Mouse (Mus musculus) bone marrow macrophage, adult 2 months (primary cell): ENCODE data around the gene Pde6h. TPM values are rescaled to one million over a fixed set of nuclear protein-coding genes. Genes with fewer than 3 reads are reported as not detected.
"Not testable (repeated sequence)": the region's sequence is repeated elsewhere in the genome, so short reads cannot be mapped to it uniquely, and the experiment has no call there.

Experiments
- H3K27ac ChIP-seq: 2 replicates; pipeline ENCODE4 v1.5.1; 2012; ENCODE audit warnings: low read depth, low read length; ENCODE audit not compliant: insufficient read depth
- H3K4me1 ChIP-seq: 2 replicates; pipeline ENCODE4 v1.6.1; 2012; ENCODE audit warnings: low read length; ENCODE audit not compliant: control insufficient read depth, insufficient read depth
- H3K4me3 ChIP-seq: 2 replicates; pipeline ENCODE4 v1.5.1; 2012; ENCODE audit warnings: mild to moderate bottlenecking, low read length, moderate library complexity; ENCODE audit not compliant: insufficient read depth
- CTCF ChIP-seq: IDR thresholded peaks from 2 replicates; pipeline ENCODE4 v1.5.1; 2012; ENCODE audit warnings: low read depth, mild to moderate bottlenecking, low read length, moderate library complexity
- POLR2A ChIP-seq: IDR thresholded peaks from 2 replicates; pipeline ENCODE4 v1.6.1; 2012; ENCODE audit warnings: mild to moderate bottlenecking, low read depth, low read length, borderline replicate concordance
- polyA plus RNA-seq: library from polyadenylated mRNA; stranded (reverse); fragments of >200 nt; gene quantifications from 2 replicates; pipeline ENCODE4 v1.2.4, GENCODE M21; 2012; ENCODE audit not compliant: missing spikeins, insufficient read depth, insufficient read length

Pde6h gene
- polyA plus RNA-seq, 1 experiment = 1.1 TPM

DNA sequence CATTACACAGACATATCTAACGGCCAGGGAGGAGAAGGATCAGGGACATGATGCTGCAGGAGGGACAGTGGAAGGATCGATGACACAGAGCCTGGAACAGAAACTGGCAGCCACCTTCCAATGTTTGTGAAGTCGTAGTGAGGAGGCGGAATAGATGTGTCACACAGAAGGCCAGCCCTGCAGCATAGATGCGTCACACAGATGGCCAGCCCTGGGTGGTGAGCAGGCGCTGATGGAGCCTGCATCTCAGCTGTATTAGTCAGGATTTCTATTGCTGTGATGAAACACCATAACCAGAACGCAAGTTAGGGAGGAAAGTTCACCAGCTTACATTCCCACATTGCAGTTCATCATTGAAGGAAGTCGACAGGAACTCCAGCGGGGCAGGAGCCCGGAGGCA is 42.3 kb downstream of the Pde6h start:
- TF ChIP-seq POLR2A = no peak
- TF ChIP-seq CTCF = no peak
- Histone ChIP-seq H3K27ac (no peak overlapping the region), H3K4me1 (peaks cover 34% of the 10 kb centered on the region), H3K4me3 (no peak overlapping the region)

- TF ChIP-seq CTCF (no peak), POLR2A (no peak)
- Histone ChIP-seq H3K4me3 (no peak overlapping the region), H3K27ac (no peak overlapping the region), H3K4me1 (peaks cover 34% of the 10 kb centered on the region)
Measured at GRCm38 (mm10) chr6:136967466-136967865, 43.8 kb downstream of the Pde6h start.

DNA sequence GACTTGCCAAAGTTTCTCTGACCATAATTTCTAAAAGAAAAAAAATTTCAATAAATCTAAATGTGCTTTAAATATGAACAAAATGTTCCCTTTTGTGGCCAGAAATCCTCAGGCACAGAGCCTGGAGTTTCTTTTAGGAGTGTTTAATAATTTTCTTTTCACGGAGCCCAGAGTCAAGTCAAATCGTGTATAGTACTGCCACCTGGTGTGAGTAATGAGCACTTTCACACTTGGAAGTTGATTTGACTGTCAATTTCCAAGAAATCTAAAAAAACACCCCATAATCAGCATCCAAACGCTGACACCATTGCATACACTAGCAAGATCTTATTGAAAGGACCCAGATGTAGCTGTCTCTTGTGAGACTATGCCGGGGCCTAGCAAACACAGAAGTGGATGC is 45.2 kb downstream of the Pde6h start:
- not testable (repeated sequence) for H3K4me3 ChIP-seq
- peaks cover 34% of the 10 kb centered on the region for H3K4me1 ChIP-seq

DNA sequence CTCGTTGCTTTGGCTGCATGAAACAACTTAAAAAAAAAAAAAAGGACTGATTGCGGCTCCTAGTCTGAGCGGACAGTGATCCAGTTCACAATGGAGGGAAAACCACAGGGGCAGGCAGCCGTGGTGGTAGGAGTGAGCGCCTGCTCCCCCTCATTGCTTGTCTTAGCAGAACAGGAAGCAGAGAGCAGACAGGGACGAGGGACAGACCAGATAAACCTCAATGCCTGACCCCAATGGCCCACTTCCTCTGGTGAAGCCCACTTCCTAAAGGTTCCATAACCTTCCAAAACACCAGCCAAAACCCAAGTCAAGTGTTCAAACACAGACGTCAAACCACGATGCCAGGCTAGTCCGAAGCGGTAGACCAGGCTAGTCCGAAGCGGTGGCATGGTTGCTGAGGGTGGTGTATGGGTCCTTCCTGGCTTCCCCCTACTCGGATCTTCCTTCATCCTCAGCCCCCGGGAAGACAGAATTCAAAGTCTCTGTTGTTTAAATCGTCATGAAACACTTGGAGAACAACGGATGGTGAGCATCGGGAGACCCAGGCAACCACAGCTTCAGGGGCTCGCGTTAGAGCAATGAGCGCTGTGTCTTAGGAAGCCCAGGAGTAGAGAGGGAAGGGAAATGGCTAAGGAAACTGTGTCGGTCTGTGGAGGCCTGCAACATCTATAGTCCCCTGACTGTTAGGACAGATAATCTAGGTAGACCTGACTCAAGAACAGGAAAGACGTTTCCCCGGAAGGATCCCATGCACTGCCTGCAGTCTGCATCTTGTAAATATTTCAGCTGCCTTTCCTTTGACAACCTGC is 55.8 kb downstream of the Pde6h start:
- no peak for TF ChIP-seq CTCF
- TF ChIP-seq POLR2A = no peak
- peaks cover 14% of the 10 kb centered on the region for H3K4me1 ChIP-seq
- H3K27ac ChIP-seq = peak overlapping the region; percentile 77; the same call in 1 of the 2 replicates
- no peak overlapping the region for H3K4me3 ChIP-seq

More for the DNA sequence above, 45.2 kb downstream of the Pde6h start:
- not testable (repeated sequence) for H3K27ac ChIP-seq

DNA sequence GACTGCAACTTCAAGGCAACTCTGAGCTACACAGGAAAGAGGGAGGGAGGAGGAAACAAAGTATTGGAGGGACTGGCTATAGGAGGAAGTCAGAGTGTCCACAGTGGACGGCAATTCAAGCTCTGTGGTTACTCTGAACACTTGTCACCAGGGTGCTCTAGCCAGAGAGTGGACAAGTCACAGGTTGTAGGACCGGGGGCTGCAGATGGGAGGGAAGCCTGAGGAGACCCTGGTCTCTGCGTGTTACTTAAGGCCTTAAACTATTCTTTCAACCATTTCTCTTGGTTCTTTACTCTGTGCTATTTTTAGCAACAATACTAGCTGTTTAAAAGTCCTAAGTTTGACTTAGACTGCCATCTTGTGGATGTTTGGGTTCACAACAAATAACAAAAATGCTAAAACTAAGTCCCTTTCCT is 56.7 kb downstream of the Pde6h start:
- peak; percentile 67 for TF ChIP-seq CTCF
- peak; percentile 38; the same call in 1 of the 2 replicates for TF ChIP-seq POLR2A
- Histone ChIP-seq H3K4me1 (peaks cover 14% of the 10 kb centered on the region), H3K27ac (peak overlapping the region; percentile 77), H3K4me3 (peak overlapping the region; percentile 45)

GRCm38 (mm10) chr6:136982581-136982980 is 58.9 kb downstream of the Pde6h start:
- H3K4me1 ChIP-seq = peaks cover 14% of the 10 kb centered on the region
- H3K4me3 ChIP-seq = no peak overlapping the region
- no peak for TF ChIP-seq POLR2A
- TF ChIP-seq CTCF = no peak
- H3K27ac ChIP-seq = no peak overlapping the region

DNA sequence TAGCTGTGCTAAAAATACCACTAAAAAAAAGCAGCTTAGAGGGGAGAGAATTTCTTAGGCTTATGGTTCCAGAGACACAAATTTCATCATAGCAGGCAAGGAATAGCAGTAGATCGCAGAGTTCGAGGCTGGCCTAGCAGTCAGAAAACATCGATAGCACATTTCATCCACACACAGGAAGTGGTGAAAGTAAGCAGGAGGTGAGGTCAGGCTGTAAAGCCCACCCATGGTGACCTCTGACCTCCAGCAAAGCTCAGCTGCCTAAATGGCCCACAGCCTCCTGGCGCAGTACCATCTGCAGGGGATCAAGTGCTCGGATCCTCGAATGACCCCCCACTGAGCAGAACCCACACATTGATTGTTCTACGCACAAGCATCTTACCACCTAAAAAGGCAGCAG is 59.6 kb downstream of the Pde6h start:
- no peak overlapping the region for H3K27ac ChIP-seq
- H3K4me3 ChIP-seq = no peak overlapping the region
- H3K4me1 ChIP-seq = peaks cover 19% of the 10 kb centered on the region
- TF ChIP-seq CTCF (no peak), POLR2A (no peak)

DNA sequence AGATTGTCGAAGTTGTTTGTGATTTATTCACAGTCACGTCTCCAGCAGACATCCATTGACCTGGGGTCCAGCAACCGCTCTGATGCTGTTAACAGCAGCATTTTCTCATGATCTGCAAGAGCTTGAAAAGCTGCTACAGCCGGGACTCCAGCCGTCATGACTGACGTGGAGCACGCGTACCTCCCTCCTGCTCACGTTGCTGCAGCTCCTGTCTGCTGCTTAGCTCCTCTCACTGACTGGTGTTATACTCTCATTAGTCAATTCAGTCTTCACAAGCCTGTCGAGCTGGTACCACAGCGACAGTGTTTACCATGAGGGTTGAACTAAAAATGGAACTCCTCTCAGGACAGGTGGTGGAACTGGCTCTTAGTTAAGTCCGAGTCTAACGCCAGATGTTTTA is 62.4 kb downstream of the Pde6h start:
- H3K27ac ChIP-seq = no peak overlapping the region
- no peak overlapping the region for H3K4me3 ChIP-seq
- H3K4me1 ChIP-seq = peaks cover 15% of the 10 kb centered on the region
- TF ChIP-seq CTCF = no peak
- TF ChIP-seq POLR2A = no peak

DNA sequence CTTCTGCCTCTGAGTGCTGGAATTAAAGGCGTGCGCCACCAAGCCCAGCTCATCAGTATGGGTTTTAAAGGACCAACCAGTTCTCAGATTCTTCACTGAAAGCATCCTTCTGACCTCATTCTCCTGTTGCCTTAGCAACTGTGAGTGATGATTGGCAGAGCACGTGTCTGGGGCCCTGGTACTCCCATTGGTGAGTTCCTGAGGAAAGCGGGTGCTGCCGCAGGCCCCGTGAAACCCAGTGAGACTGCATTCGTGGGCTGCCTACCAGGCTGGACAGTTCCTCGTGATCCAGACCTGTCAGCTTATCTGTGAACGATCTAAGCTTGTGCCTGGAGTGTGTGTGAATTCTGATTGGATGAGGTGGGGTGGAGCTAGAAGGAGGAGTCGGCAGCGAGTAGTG is 63.1 kb downstream of the Pde6h start:
- H3K4me3 ChIP-seq = no peak overlapping the region
- TF ChIP-seq CTCF (no peak), POLR2A (no peak)
- no peak overlapping the region for H3K27ac ChIP-seq
- peaks cover 15% of the 10 kb centered on the region for H3K4me1 ChIP-seq

- Histone ChIP-seq H3K4me1 (peaks cover 12% of the 10 kb centered on the region), H3K4me3 (no peak overlapping the region), H3K27ac (peak overlapping the region; percentile 57)
- no peak for TF ChIP-seq POLR2A
- TF ChIP-seq CTCF = no peak
Measured at GRCm38 (mm10) chr6:136988536-136989060, 65.0 kb downstream of the Pde6h start.
